Mouse (Mus musculus) A20 (cell line): ENCODE results near the gene Dusp6.

Experiments used
- DNase-seq: peaks from one replicate; pipeline ENCODE4 v3.0.0-alpha.2; 2011; ENCODE audit warnings: low read depth, low spot score

Dusp6 gene

GRCm38 (mm10) chr10:99273006-99273405 is 10.0 kb downstream of the Dusp6 start:
- no peak for DNase-seq

- DNase-seq: no peak
Observed at GRCm38 (mm10) chr10:99274640-99275039, 11.6 kb downstream of the Dusp6 start.

DNA sequence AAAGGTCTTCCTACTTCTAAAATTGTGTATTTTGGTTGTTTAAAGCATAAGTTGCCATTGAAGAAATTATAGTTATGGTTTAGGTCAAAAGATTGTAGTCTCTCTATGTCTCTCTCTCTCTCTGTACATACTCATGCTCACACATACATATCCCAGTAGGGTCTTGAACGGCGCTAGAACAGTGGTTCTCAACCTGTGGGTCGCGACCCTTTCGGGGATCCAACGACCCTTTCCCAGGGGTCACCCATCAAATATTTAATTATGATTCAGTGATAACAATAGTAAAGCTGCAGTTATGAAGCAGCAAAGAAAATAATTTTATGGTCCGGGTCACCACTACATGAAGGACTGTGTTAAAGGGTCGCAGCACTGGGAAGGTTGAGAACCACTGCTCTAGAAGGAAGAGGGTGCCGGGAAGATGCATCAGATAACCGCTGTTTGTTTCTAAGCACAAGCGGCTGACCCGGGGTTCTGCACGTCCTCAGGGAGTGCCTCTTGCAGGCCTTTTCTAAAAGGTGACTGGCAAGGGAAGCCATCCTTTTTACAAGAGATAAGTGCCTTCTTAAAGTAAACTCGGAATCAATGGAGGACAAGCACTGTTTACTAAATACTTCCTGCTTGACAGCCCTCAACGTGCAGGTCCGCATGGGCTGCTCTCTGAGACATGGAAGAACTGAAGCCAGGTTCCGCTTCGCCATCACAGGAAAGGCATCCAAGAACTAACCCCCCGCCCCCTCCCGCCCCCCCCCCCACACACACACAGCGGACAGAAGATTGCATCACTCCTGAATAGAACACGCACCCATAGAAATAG is 16.2 kb downstream of the Dusp6 start:
- no peak for DNase-seq

GRCm38 (mm10) chr10:99283981-99284385 is 21.0 kb downstream of the Dusp6 start:
- DNase-seq: no peak

DNA sequence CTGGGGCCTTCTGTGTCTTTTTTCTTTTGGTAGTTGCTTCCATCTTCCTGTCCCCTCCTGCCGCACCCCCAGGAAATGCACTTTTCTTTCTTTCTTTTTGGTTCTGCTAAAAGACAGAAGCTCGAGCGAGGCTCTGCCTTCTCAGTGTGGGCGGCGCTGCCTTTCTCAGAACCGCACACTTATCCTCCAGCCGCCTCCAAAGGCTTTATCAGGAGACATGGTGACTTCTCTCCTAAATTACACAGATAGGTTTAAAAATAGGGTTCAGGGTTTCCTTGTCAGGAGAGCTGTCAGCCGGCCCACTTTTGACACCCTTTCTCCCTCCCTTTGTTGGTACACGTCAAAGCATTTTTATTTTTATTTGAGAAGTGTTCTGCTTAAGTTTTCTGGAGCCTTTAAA is 21.9 kb downstream of the Dusp6 start:
- no peak for DNase-seq

DNA sequence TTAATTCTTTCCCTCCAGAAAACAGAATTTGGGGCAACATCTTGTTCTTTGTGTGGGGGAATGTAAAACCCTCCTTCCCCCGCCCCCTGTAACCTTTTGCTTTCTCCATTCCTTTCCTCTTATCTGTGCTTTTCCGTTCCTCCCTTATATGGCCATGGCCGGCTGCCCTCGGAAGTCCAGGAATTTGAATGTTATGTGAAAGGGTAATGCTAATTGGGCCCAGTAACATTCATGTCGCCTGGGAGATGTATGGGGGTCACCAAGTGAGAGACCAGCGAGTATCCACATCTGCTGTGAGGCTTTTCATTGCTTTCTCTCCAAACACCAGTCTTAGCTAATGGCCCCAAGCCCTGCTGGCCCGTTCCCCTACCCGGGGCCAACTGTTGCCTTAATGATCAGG is 22.7 kb downstream of the Dusp6 start:
- no peak for DNase-seq

- no peak for DNase-seq
Observed at GRCm38 (mm10) chr10:99286213-99286612, 23.2 kb downstream of the Dusp6 start.

DNA sequence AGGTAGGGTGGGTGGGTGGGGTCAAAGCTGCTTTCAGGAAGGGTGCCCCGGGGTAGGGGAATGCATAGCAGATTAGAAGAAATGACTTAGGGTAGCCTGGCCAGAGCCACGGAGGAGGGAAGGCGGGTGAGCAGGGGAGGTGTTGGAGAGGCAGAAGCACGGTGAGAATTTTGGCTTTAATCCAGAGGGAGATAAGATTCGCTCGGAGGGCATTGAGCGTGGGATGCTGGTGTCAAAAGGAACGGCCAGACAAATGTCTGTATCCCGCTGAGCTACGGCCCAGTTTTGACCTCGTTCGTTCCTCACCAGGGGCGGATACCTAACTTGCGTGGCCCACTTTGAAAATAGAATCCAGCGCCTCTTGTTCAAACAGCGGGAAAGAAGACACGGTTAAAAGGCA is 23.8 kb downstream of the Dusp6 start:
- no peak for DNase-seq

DNA sequence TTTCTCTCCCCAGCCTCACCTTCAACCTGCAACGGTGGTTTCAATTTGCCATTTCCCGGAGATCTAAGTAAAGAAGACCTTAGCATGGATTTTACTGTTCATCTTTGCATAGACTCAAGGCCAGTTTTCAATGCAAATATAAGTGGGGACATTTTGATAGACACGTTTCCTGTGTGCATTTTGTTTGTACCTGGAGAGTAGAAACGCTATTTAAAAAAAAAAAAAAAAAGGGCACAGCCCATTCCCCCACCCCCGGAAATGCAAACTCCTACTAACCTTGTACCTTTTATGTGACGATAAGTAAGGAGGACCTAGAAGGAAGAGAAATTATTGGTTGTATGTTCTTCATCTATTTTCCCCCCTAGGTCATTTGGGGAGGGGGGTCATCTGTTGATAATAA is 24.2 kb downstream of the Dusp6 start:
- DNase-seq: no peak

DNA sequence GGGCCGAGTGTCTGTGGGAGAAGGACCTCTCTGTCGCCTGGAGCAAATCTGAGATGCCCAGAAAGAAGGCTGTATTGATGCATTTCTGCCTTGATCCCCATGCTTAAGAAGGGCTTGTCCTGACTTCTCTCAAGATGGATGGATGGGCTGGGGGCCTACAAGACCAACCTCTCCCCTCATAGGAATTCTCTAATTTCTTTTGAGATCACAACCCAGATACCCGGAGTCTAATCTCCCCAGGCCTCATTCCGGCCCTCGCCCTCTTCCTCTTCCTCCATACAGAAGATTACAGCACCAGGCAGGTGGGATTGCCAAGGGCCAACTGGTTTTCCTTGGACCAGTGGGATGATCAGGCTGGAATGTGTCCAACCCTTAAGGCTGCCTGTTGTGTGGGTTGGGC is 26.1 kb downstream of the Dusp6 start:
- no peak for DNase-seq

DNA sequence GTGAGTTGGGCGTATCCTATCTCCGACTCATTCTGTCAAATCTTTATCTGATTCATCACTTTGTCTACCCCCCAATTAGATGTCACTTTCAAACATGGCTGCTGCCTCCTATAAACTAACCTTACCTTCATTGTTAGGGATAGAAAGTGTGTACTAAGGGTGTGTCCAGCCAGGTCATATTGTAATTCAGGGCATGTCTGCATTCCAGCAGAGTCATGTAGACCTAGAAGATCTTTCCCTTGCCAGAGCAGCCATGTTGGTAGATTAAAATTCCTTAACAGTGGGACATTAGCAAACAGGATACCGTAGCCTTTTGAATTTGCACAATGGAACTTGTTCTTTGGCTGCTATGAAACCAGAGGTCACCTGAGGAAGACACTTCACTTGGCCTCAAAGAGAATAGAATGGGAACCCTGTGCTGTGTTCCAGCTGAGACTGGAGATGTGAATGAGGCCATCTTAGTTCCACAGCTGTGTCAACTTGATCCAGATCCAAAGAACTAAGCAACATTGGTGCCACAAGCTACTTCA is 30.1 kb downstream of the Dusp6 start:
- DNase-seq: no peak

DNA sequence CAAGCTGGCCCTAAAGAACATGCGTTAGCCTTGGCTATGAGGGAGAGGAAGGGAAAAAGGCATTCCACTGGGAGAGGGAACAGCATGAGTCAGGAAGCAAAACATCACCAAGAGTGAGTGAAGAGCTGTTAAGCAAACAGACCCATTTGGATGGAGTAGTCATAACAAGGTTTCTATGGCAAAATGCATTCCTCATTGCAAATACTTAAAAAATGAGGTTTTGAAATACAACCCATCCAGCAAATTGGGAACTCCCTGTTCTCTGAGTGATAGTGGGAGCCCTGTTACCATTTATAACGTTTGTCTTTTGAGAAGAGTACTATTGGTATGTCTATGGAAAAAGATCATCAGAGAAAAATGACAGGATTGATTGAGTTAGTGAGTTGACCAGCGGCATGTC is 34.7 kb downstream of the Dusp6 start:
- DNase-seq: no peak

DNA sequence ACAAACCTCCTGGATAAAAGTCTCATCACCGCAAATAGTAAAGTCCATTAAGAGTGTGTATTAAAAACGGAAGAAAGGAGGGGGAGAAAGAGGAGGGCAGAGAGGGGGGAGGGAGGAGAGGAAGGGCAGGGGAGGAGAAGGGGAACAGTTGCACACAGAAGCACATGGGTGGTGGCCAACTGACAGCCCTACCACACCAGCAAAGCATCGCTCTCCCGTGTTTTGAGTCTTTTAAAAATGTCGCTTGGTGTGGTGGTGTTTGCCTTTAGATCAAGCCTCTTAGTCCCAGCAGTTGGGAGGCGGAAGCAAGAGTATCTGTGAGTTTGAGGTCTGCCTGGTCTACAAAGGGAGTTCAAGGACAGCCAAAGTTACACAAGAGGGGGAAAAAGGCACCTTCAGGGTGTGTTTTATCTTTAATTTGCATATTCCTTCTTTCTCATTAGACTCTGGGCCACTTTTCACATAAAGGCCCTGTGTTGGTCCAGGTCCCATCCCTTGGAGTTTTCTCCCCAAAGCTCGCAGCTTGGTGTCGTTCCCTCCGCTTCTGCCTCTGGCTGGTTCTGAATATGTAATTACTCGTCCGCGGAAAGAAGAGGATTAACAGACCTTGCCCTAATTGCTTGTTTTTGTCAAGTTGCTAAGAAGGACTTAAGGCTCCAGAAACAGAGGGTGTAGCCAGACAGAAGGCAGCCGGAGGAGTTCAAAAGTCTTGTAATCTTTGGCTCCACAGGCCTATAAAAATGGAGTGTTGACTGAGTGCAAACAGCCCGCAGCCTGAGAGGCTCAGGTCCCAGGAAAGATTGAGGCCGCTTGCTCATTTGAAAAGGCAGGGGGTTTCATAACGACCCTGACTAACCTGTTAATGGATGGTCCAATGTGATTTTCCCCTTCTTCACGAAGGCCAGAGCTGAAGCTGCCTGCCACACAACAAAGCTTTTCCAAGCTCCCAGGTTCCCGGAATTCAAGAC is 35.6 kb downstream of the Dusp6 start:
- DNase-seq: no peak

DNA sequence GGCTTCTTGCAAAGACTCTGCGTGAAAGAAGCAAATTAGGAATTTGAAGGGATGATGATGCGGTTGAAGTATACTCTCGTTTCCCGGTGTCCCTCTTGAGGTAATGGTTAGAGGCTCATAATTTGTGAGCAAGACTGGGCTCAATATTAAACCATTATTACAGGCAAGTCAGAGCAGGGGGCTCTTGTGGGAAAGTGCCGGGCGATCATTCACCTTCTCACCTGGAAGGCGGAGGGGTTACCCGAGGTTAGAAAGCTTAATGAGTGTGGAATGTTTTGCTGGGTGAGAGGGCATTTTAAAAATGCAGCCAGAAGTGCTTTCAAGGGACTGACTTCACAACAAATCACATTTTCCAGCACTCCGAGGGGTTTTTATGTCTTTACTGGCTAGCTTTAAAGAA is 36.3 kb downstream of the Dusp6 start:
- DNase-seq: no peak

- no peak for DNase-seq
Observed at GRCm38 (mm10) chr10:99302051-99302450, 39.0 kb downstream of the Dusp6 start.

DNA sequence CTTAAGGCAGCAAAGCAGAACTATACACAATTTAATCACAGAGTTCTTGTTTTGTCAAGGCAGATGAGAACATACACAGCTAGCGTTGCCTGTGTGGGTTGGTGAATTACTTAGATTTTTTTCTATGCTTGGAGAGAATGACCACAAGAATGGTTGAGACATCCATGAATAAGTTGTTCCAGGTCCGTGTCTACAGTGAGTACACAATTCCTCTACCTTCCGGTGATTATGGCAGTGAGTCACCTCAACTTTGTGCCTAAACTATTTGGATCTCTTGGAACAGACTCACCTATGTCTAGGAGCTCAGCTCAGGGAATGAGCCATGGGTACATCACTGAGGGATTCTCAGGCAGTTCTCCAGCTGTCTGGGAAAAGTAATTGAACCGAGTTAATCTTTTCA is 45.8 kb downstream of the Dusp6 start:
- no peak for DNase-seq

DNA sequence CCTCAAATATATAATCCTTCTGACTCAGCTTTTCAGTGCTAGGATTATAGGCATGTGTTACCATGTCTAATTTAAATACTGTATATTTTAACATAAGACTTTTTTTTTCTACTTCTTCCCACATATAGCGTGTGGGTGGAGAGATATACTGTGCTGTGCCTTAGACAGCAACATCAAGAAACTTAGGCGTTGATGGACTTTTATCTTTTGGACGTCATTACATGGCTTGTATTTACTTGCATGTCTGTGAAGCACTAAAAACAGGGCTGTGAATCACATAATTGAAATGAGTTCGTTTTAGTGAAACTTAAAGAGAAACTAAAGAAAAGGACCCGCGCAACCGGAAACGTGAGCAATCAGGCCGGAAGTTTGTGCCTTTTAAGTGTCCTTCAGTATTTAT is 46.6 kb downstream of the Dusp6 start:
- DNase-seq: no peak

DNA sequence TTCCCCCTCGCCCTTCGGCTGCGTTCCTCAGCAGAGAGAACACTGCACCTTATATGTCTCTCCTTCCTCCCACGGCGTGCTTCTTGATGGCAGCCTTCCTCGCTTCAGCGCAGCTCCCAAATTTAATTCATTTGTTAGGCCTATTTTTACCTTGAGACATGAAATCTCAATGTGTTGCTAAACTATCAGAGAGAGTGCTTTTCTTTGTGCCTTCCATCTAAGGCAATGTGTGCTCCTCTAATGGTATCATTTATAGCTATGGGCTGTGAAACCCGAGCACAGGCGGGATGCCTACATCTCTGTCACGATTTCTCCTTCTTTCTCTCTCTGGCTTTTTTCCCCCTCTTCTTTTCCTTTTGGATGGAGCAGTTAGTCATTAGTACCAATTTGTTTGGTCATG is 47.2 kb downstream of the Dusp6 start:
- no peak for DNase-seq

DNA sequence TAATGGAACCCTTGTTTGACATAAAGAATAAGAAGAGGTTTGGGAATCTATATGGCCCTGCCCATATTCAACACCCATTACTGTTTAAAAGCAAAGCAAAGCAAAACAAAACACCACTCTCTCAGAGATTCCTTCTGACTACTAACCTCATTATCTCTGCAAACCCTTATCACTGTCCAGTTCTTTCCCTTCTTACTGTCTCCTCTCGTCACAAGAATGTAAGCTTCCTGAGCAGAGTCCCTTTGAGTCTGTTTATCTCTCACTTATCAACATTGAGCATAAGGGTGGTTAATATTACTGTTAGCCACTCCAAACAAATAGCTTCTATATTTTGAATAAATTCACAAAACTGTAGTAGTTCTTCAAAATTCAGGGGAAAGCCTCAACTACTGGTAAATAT is 48.9 kb downstream of the Dusp6 start:
- DNase-seq: no peak

GRCm38 (mm10) chr10:99314366-99314765 is 51.3 kb downstream of the Dusp6 start:
- no peak for DNase-seq

- no peak for DNase-seq
Observed at GRCm38 (mm10) chr10:99317057-99317456, 54.0 kb downstream of the Dusp6 start.
